Mouse (Mus musculus): ENCODE measurements around the gene Slc22a15.

DNA sequence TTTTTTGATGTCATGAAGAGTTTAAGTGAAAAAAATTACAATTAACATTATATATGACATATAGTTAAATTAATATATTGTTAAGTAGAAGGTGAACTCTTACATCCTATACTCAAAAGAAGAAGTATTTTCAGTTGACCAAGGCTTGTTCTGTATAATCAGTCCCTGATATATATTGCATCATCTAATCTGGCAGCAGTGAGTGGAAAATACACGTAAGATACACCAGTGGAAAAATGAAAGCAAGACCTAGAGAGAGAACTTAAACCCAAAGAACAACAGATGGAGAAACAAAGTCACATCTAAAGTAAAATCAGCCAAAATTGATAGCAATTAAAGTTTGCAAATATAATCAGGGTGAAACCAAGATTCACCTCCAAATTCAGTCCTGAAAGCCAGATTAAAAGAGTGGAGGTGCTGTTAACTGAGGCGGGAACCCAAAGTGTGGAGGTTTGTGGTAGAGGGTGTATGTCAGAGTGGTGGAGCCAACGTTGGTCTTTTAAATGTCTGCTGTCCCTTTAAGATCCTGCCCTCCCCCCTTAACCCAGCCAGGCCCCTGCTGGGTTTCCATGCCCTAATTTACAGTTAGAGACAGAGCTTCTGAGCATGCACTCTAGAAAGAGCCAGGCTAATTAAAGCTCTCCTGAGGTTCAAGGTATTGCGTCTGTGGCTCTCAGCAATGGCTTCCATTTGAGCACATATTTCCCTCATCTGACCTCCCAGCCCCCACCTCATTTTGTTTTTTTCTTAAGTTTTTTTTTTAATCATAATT lies 5.0 kb upstream of the Slc22a15 start:
- TF ChIP-seq POLR2A (IDR thresholded peaks at IDR 0.05; ENCODE audit: control insufficient read depth, extremely low read depth, insufficient read depth, low read length, poor library complexity) (no peak), CTCF (IDR thresholded peaks at IDR 0.05; ENCODE audit: borderline replicate concordance, control insufficient read depth, extremely low read depth, insufficient read depth, low read length, poor library complexity) (no peak)
